Mouse (Mus musculus): Measurements from ENCODE around the gene Bcan.

Bcan gene

GRCm38 (mm10) chr3:88000181-88000580 is at the start of gene Bcan:
Gene Bcan (minus strand): TSS chr3:88000230.
- DNase-seq (ENCODE audit: low read depth, low spot score) = no peak

GRCm38 (mm10) chr3:88049532-88049931 is 49.5 kb upstream of the Bcan start:
- no peak for DNase-seq (ENCODE audit: low read depth, low spot score)

GRCm38 (mm10) chr3:88042661-88043421 is 42.8 kb upstream of the Bcan start, which contains the start of gene Gpatch4:
Gene Gpatch4 (plus strand): TSS chr3:88043108.
- peak; percentile 90 for DNase-seq (ENCODE audit: low read depth, low spot score)

GRCm38 (mm10) chr3:88035561-88036293 is 35.7 kb upstream of the Bcan start:
- no peak for DNase-seq (ENCODE audit: low read depth, low spot score)

- no peak for DNase-seq (ENCODE audit: low read depth, low spot score)
Observed at GRCm38 (mm10) chr3:88033506-88033905, 33.5 kb upstream of the Bcan start.

- DNase-seq (ENCODE audit: low read depth, low spot score) = no peak
Observed at GRCm38 (mm10) chr3:88030608-88031395, 30.8 kb upstream of the Bcan start.

- no peak for DNase-seq (ENCODE audit: low read depth, low spot score)
Observed at GRCm38 (mm10) chr3:88027434-88028186, 27.6 kb upstream of the Bcan start, which contains the start of gene Hapln2. Gene Hapln2 (minus strand): TSS chr3:88027583.

GRCm38 (mm10) chr3:88026823-88027222 is 26.8 kb upstream of the Bcan start:
- DNase-seq (ENCODE audit: low read depth, low spot score) = no peak

GRCm38 (mm10) chr3:88023192-88024074 is 23.4 kb upstream of the Bcan start:
- no peak for DNase-seq (ENCODE audit: low read depth, low spot score)

GRCm38 (mm10) chr3:88022322-88023191 is 22.5 kb upstream of the Bcan start:
- DNase-seq (ENCODE audit: low read depth, low spot score) = peak; percentile 83

- DNase-seq (ENCODE audit: low read depth, low spot score) = no peak
Observed at GRCm38 (mm10) chr3:88010634-88011265, 10.7 kb upstream of the Bcan start.

- no peak for DNase-seq (ENCODE audit: low read depth, low spot score)
Observed at GRCm38 (mm10) chr3:88005822-88006786, 6.1 kb upstream of the Bcan start.

GRCm38 (mm10) chr3:88002291-88002976 is 2.4 kb upstream of the Bcan start:
- DNase-seq (ENCODE audit: low read depth, low spot score) = no peak

- no peak for DNase-seq (ENCODE audit: low read depth, low spot score)
Observed at GRCm38 (mm10) chr3:88000816-88001595, 976 bp upstream of the Bcan start.

GRCm38 (mm10) chr3:87999243-87999895 is 661 bp downstream of the Bcan start:
- DNase-seq (ENCODE audit: low read depth, low spot score) = no peak

- no peak for DNase-seq (ENCODE audit: low read depth, low spot score)
Observed at GRCm38 (mm10) chr3:87998747-87999146, 1.3 kb downstream of the Bcan start.

Measured in retina, postnatal 7 days (tissue).